Mouse (Mus musculus): ENCODE data around the gene Tuft1.

- TF ChIP-seq GATA1 (IDR thresholded peaks at IDR 0.05; ENCODE audit: borderline replicate concordance, low read length) (no peak), FLI1 (IDR thresholded peaks at IDR 0.05; ENCODE audit: low read length) (no peak)
Observed at GRCm38 (mm10) chr3:94624281-94624680, 34.4 kb downstream of the Tuft1 start.
